Mouse (Mus musculus): ENCODE data around the gene Baat.
"Not testable (repeated sequence)": the region's sequence is repeated elsewhere in the genome, so short reads cannot be mapped to it uniquely, and the experiment has no call there.

Baat gene

DNA sequence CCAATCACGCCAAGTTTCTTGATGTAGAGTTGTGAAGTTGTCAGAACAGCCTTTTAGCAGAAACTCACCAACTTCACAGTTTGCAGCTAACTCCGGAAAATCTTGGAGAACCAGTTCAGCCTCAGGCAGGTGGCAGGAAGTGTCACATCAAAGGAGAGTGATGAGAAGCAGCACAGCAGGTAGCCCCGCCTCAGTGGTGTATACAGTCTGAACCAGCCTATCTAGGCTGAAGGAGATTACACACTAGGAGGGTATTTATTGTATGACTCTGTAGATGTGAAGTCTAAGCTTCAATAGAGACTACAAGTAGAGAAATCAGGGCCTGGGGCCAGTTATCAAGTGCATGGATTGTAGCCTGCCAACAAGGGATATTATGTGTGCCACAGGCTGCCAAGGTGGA lies 25.5 kb downstream of the Baat start:
- peak; percentile 28 for DNase-seq

DNA sequence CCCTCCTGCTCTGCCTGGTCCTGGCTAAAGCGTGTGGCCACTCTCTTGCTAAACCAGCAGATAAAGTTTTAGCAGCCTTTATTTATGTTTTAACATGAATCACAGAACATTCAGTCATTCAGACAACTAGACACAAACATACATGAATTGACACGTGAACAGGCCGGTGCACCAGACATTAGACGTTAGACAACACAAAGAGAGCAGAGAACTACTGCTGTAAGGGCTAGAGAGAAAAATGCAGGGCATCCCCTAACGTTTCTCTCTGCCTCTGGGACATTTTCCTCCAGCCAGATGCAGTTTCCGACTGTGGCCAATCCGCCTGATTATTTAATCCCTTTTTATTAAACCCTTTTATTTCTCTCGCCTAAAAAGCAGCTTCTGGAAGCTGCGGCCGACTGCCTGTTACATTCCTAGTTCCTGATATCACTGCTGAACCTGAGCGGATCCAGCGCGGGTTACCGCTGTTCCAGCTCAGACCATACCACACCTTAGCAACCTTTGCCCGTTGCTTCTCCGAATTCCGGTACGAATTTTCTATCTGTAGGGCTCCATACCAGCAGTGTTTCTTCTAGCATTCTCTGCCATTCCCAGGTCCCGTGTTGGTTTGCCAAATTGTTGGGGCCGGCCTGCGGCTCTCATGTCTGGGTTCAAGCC lies 26.1 kb downstream of the Baat start:
- peak; percentile 19 for DNase-seq

GRCm38 (mm10) chr4:49479035-49479434 lies 27.3 kb downstream of the Baat start:
- not testable (repeated sequence) for DNase-seq

GRCm38 (mm10) chr4:49478118-49478877 lies 28.1 kb downstream of the Baat start:
- peak; percentile 87 for DNase-seq

GRCm38 (mm10) chr4:49474583-49474982 lies 31.8 kb downstream of the Baat start:
- peak; percentile 67 for DNase-seq

GRCm38 (mm10) chr4:49473435-49474100 lies 32.8 kb downstream of the Baat start, which contains the start of gene Acnat1:
Gene Acnat1 (minus strand): TSS chr4:49473912.
- DNase-seq, result no peak

GRCm38 (mm10) chr4:49469435-49470151 lies 36.8 kb downstream of the Baat start:
- DNase-seq, result no peak

DNA sequence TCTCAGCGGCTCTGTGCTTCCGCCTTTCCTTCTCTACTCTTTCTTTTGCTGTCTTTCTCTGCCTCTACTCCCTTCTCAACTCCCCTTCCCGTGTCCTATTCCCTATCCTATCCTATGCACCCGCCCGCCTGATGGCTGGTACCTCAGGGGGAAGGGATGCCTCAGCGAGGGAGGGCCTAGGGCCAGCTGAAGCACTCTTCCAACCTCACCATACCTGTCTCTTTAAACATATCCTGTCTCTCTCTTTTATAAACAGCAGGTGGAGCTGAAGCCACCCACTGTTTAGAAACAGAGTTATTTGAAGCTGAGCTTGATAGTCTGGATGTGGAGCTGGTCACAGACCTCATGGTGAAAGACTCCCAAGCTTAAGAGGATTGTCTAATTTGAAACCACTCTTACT lies 39.0 kb downstream of the Baat start:
- DNase-seq, result no peak

DNA sequence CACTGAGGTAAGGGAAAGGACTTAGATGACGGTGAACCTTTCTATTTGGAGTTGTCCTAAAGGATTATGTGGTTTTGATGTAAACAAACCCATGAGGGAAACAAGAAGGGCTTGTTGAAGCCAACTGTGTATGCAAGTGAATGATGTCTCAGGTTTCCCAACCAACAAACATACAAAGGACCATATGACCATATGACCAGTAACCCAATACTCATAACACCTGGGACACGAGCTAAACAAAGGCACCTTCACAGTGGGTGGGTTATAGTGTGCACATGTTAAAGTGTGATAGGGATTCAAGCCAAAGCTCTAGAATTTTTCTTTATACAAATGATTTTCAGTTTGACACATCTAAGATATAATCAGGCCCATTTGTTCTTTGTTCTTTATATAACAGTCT lies 50.2 kb downstream of the Baat start:
- DNase-seq, result no peak

DNA sequence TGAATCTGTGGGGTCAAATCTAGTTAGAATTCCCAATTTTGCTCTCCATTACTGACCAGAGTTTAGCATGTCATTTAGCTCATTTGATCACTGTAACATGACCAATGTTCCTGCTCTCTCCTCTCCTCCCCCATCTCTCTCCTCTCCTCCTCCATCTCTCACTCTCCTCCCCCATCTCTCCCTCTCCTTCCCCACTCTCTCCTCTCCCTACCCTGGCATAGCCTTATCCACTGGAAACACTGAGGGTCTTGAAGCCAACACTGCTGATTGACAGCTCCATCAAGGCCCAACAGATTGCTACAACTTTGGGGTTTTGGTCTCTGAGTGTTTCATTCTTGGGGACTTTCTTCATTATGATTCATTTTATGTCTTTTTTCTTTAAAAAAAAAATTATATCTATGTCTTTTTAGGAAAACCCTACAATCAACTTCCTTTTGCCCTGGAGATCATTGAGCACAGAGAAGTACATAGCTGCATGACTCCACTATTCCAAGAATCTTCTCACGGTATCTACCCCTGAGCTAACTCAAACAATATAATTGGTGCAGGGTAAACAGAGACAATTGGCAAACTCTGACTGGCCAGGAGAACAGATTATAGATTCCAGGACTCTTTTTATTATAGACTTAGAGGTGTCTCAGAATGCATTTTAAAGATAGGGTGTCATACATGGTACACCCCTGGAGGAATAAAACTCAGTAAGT lies 54.4 kb downstream of the Baat start:
- no peak for DNase-seq

- peak; percentile 48 for DNase-seq
These were observed 55.1 kb downstream of the Baat start for GRCm38 (mm10) chr4:49451133-49451847.

All from liver (tissue).